Mouse (Mus musculus) ovary, postnatal 10 days (tissue): ENCODE measurements around the gene Carns1.

Source experiments
- DNase-seq: peaks from one replicate; pipeline ENCODE4 v3.0.0; 2022; ENCODE audit warnings: low spot score

Gene Carns1

GRCm38 (mm10) chr19:4175368-4175947, at the start of gene Carns1:
TSS of gene Carns1 (minus strand) at chr19:4175479.
- DNase-seq: no peak

- no peak for DNase-seq
Observed at GRCm38 (mm10) chr19:4222165-4222564, 46.9 kb upstream of the Carns1 start.

- DNase-seq: no peak
Observed at GRCm38 (mm10) chr19:4220957-4221743, 45.9 kb upstream of the Carns1 start.

GRCm38 (mm10) chr19:4220416-4220815, 45.1 kb upstream of the Carns1 start:
- no peak for DNase-seq

DNA sequence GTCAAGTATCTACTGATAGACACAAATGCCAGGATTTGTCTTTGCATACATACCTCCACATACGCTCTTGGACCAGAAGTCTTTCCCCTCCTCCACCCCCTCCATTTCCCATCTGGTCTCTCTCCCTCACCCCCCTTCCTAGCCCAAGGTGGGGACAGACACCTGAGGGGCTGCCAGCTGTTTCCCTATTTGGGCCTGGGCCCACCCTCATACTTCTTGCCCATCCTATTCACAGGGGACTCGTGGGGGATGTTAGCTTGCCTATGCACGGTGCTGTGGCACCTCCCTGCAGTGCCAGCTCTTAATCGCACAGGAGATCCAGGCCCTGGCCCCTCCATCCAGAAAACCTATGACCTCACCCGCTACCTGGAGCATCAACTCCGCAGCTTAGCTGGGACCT, 44.7 kb upstream of the Carns1 start:
- DNase-seq: no peak

DNA sequence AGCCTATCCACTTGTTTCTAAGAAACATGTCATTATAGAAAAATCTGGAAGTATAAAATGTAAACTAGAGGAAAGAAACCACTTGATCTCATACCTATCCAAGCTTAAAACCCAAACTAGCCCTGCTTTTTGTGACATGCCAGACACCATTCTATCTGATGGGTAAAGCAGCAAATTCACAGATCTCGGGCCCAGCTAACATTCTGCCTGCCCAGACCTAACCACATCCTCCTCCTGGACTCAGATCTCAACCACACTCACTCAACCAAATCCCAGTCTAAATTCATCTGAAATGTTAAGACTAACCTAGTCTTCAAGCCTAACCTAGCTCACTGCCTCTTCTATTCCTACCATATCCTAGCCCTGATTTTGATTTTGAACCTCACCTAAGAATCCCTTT, 43.5 kb upstream of the Carns1 start:
- DNase-seq: no peak

DNA sequence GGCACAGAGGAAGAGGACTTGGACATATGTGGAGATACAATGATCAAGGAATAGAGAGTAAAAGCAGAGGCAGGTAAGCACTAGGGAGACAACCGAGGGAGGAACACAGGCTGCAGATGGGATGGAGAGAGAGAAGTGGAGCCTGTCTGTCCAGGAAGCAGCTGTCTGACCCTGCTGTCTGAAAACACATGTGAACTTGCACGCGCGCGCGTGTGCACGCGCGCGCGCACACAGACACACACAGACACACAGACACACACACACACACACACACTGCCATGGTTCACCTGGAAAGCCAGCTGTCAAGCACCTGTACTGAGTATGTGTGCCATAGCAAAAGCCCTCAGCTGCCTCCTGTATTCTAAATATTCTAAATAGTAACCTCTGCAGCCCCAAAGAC, 43.0 kb upstream of the Carns1 start:
- DNase-seq: no peak

DNA sequence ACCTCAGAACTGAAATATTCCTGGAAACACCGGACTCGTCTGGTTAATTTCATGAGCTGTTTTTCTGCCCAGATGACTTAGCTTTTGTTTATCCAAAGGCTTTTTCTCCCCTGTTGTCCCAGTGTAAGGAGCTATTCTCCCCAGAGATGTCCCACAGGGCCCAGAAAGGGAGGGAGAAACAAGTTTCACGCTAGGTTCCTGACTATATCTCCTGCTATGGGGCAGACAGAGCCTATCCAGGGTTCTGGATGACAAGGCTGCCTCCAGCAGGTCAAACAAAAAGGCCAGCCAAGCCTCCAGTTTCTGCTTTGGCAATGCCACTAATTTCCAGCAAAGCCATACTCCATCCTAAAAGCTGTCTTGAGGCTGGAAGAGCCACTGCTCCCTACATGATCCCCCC, 42.6 kb upstream of the Carns1 start:
- DNase-seq: no peak

GRCm38 (mm10) chr19:4217140-4217539, 41.9 kb upstream of the Carns1 start:
- no peak for DNase-seq

DNA sequence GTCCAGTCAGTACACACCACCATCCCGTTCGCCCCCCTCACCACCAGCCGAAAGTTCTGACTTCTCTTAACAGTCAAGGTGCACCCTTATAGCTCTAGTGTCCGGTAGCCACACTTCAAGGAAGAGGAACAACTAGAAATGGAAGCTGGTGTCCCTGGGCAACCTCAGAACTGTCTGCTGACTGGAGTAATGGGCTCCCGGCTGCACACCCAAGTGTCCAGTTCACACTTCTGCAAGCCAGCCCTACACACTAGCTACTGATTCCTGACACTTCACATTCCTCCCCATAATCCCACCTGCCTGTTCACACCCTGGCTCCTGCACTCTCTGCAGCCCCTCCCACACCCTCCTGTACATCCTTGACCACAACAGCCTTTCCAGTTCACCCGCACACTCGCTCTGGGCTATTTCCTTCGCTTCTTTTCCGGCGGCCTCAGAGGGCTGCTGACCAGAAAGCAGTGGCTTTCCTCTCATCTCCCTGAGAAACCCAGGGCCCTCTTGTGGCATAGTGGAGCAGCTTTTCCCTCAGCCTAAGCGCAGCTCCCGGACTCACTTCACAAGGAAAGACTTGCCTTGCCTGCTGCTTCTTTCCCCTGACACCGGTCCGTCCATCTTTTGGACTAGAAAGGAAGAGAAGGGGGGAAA, 40.9 kb upstream of the Carns1 start:
- no peak for DNase-seq

GRCm38 (mm10) chr19:4215451-4215840, 40.2 kb upstream of the Carns1 start:
- DNase-seq: no peak

- DNase-seq: no peak
Observed at GRCm38 (mm10) chr19:4214771-4215450, 39.6 kb upstream of the Carns1 start.

GRCm38 (mm10) chr19:4214071-4214770, 38.9 kb upstream of the Carns1 start, which contains the start of the genes Clcf1 and AC109138.7:
TSS of gene Clcf1 (plus strand) at chr19:4214238.
TSS of gene AC109138.7 (plus strand) at chr19:4214357.
- no peak for DNase-seq

GRCm38 (mm10) chr19:4213524-4213974, 38.3 kb upstream of the Carns1 start:
- DNase-seq: no peak

- no peak for DNase-seq
Observed at GRCm38 (mm10) chr19:4211891-4212588, 36.8 kb upstream of the Carns1 start.

- no peak for DNase-seq
Observed at GRCm38 (mm10) chr19:4208563-4208962, 33.3 kb upstream of the Carns1 start.

DNA sequence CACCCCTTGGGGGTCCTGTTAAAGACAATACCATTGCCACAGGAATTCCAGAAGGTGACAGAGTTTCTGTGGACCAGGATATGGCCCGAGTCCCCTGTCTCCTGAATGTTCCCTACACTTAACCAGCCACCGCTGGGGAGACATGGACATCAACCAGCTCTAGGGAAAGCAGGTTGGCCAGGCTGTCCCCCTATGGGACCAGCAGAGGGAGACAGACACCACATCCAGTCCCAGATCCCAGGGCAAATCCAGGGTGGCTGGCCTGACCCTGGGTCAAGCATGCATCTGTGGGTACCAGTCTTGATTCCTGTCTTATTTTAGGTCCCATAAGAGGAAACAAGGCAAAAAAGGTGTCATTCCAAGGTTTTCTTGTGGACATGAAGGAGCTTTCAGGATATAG, 31.7 kb upstream of the Carns1 start:
- DNase-seq: no peak

DNA sequence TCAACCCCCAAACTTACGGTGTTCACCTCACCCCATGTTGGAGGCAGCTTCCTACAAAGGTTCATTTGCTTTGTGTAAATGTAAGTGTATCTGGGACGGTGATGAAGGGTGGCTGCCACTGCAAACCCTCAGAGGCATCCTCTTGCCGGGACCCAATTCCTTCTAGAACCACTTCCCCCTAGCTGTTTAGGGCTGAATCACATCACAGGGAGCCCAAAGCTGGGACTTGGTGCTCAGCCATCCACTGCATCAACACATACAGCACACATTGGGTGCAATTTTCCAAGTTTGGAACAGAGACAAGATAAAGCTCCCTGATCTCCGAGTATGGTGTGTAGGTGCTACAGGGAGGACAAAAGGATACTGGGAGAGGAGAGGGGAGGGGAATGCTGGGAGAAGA, 29.6 kb upstream of the Carns1 start:
- DNase-seq: no peak

DNA sequence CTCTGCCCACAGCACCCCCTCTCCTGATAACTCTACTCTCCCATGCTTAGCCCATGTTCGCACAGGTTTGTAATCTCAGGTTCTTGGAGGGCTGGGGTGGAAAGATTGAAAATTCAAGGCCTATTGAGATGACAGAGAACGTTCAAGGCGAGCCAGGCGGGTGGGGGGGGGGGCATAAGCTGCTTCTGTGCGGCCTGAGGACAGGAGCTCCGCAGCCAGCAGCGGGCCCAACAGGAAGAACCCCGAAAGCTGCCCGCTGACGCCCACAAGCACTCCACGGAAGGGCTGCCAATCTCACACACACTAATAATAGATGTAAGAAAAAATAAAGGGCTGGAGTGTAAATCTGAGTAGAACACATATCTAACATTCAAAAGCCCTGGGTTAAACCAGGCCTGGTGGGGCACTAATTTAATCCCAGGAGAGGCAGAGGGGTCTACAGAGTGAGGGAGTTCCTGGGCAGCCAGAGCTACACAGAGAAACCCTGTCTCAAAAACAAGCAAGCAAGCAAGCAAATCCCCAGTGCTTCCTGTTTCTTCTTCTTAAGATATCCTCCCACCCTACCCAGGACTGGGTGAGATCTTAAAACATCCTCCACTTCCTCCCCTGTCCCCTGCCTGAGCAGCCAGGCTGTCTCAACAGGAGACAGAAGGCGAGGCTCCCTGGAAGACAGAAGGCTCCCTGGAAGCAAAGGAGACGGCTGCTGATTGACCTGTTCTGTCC, 28.5 kb upstream of the Carns1 start:
- DNase-seq: no peak

GRCm38 (mm10) chr19:4203148-4203547, 27.9 kb upstream of the Carns1 start:
- no peak for DNase-seq

DNA sequence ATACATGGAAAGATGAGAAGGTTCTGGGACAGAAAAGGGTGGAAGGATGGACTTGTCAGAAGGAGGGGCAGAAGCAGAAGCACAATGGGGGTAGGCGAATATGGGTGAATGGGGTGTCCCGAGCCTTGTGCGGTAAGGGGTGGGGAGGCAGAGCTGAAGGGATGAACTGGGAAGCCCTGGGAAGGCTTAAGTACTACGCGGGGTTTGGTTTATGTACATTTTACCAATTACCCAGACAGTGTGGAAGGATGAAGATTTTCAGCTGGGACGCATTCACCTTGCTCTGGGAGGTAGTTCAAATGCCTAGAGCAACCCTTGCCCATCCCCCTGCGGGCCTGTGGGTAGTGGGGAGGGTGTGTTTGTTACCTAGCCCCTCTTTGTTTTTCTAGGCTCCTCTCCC, 26.9 kb upstream of the Carns1 start:
- DNase-seq: no peak
